Mouse (Mus musculus) cerebral cortex, adult 2 months (tissue): ENCODE results near the gene Eef2.

Source experiments
- WGBS: fragments of 180-500 bp; shearing (Covaris S2); methylation state at CpG from one replicate; pipeline ENCODE4 v1.1.7; 2018; 5-methylcytosine and 5-hydroxymethylcytosine counted together

Eef2 gene

DNA sequence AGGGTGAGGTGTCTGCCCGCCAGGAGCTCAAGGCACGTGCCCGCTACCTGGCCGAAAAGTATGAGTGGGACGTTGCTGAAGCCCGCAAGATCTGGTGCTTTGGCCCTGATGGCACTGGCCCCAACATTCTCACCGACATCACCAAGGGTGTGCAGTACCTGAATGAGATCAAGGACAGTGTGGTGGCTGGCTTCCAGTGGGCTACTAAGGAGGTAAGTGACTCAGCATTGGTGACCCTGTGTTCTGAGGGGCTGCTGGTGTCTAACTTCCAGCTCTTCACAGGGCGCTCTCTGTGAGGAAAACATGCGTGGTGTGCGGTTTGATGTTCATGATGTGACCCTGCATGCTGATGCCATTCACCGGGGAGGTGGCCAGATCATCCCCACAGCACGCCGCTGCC is 4.5 kb downstream of the Eef2 start:
- WGBS = 89% methylated on average over 13 of the region's 13 CpGs

GRCm38 (mm10) chr10:81181860-81182259 is 5.4 kb downstream of the Eef2 start:
- WGBS = 70% methylated on average over 12 of the region's 12 CpGs

GRCm38 (mm10) chr10:81182336-81183333 is 6.2 kb downstream of the Eef2 start, which contains the start of gene Dapk3:
Gene Dapk3, plus strand, starts transcription at chr10:81183005.
- WGBS = 4% methylated on average over 53 of the region's 53 CpGs

GRCm38 (mm10) chr10:81183805-81184204 is 7.4 kb downstream of the Eef2 start, which contains the start of gene 4930442H23Rik:
Gene 4930442H23Rik, minus strand, starts transcription at chr10:81183849.
- 79% methylated on average over 5 of the region's 5 CpGs for whole genome bisulfite sequencing

DNA sequence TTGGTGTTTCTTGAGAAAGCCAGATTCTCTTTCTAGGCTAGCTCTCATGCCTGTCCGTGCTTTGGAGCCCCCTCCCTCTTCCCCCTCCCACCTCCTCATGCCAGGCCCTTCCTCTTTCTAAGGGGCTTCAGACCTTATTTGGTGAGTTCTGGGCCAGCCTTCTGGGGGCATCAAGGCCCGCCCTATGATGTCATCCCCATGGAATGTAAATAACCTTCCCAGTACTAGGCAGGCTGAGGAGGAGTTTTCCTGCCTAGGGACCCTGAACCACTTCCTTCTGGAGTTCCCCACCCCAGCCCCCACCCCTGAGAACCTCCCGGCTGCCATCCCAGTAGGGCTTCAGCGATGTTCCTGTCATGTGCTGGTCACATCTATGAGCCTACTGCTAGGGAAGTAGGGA is 8.3 kb downstream of the Eef2 start:
- WGBS = 53% methylated on average over 4 of the region's 4 CpGs

DNA sequence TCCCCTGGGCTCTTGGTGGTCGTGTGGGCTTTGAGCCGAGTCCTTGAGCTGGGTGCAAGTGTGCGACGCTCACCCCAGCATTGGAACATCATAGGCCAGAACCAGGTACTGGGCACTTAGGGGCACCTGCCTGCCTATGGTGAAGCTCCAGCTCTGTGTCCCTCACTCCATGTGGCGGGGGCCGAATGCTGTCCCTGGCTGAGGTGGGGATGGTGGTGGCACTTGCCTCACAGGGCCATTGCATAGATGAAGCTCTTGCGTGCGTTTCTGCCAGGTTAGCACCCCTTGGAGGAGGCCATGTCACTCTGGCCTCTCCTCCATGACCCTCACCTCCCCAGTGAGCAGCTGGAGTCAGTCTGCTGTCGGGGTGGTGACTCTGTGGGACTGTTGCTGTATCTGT is 10.7 kb downstream of the Eef2 start:
- 90% methylated on average over 9 of the region's 9 CpGs for WGBS

DNA sequence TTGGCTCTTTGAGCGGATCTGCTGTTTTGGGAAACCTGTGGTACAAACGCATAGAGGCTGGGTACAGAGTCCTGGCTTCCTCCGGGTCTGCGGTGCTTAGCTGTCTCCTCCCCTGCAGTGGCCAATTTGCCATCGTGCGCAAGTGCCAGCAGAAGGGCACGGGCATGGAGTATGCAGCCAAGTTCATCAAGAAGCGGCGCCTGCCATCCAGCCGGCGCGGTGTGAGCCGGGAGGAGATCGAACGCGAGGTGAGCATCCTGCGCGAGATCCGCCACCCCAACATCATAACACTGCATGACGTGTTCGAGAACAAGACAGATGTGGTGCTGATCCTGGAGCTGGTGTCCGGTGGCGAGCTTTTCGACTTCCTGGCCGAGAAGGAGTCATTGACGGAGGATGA is 13.4 kb downstream of the Eef2 start:
- 84% methylated on average over 26 of the region's 26 CpGs for WGBS

DNA sequence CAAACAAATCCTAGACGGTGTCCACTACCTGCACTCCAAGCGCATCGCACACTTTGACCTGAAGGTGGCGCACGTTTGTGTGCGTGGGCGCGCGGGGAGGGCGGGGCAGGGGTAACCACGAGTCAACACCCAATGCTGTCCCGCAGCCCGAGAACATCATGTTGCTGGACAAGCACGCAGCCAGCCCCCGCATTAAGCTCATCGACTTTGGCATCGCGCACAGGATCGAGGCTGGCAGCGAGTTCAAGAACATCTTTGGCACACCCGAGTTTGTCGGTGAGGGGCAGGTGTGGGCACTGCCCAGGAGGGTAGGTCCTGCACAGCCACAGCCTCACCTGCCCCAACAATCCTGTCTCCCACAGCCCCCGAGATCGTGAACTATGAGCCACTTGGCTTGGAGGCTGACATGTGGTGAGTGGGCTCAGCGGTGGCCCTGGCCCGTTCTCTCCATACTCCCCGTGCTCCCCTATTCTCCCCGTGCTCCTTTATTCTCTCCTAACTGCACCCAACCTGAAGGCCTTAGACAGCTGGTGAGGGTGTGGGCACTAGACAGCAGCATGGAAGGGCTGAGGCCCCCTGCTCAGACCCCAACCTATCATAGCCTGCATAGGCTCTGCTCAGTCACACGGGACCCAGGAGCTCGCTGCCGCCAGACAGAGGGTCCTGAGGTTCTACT is 13.9 kb downstream of the Eef2 start:
- WGBS = 66% methylated on average over 31 of the region's 31 CpGs

- 57% methylated on average over 6 of the region's 6 CpGs for WGBS
These were observed 14.5 kb downstream of the Eef2 start for GRCm38 (mm10) chr10:81190912-81191321.

DNA sequence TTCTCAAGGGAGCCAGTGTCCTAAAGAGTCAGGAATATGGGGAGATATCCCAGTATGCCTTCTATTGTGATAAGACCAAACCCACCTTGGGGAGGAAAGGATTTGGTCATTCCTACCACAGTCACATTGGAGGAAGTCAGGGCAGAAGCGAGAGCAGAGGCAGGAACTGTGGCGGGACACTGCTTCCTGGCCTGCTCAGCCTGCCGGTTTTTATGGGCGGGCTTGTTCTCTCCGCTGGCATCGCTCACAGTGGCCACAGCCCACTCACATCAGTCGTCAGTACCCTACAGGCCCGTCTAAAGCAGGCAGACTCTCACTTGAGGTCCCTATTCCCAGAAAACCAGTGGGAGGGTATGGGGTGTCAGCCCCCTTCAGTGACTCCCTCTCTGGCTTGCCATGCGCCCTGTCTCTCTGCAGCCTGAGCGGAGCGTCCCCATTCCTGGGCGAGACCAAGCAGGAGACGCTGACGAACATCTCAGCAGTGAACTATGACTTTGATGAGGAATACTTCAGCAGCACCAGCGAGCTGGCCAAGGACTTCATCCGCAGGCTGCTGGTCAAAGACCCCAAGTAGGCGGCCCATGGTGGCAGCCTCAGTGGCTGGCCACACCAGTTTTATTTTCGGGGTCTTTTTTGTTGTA is 15.0 kb downstream of the Eef2 start:
- WGBS = 77% methylated on average over 18 of the region's 18 CpGs

DNA sequence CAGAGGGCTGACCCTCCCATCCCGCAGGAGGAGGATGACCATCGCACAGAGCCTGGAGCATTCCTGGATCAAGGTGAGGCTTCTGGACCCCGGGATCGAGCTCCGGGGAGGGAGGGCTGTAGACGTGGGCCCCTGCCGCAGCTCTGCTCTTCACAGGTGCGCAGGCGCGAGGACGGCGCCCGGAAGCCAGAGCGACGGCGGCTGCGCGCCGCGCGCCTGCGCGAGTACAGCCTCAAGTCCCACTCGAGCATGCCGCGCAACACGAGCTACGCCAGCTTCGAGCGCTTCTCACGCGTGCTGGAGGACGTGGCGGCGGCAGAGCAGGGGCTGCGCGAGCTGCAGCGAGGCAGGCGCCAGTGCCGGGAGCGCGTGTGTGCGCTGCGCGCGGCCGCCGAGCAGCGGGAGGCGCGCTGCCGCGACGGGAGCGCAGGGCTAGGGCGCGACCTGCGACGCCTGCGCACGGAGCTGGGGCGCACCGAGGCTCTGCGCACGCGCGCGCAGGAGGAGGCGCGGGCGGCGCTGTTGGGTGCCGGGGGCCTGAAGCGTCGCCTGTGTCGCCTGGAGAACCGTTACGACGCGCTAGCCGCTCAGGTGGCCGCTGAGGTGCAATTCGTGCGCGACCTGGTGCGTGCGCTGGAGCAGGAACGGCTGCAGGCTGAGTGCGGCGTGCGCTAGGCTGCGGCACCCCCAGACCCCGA is 16.0 kb downstream of the Eef2 start:
- under 1% methylated on average over 92 of the region's 93 CpGs for WGBS

DNA sequence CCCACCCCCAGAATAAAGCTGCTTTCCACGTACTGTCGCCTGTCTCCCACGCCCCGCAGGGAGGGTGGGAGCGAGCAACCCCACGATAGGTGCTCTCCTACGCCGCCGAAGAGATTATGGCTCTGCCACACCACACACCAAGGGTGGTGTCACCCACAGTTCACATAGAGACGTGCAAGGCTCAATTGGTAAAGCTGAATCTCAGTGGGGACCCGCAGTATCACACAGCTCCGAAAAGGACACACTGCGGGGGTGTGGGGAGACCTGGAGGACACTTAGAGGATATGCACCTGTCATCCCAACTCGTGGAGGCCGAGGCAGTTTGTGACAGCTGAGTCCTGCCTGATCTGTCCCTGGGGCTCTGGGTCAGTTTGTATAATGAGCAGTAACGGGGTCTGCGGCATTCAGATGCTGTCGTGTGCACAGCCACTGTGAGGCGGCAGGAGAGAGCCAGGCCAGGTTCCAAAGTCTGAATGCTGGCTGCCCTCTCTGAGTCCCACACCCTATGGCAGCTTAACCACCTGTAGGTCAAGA is 16.6 kb downstream of the Eef2 start:
- WGBS = 4% methylated on average over 19 of the region's 19 CpGs

DNA sequence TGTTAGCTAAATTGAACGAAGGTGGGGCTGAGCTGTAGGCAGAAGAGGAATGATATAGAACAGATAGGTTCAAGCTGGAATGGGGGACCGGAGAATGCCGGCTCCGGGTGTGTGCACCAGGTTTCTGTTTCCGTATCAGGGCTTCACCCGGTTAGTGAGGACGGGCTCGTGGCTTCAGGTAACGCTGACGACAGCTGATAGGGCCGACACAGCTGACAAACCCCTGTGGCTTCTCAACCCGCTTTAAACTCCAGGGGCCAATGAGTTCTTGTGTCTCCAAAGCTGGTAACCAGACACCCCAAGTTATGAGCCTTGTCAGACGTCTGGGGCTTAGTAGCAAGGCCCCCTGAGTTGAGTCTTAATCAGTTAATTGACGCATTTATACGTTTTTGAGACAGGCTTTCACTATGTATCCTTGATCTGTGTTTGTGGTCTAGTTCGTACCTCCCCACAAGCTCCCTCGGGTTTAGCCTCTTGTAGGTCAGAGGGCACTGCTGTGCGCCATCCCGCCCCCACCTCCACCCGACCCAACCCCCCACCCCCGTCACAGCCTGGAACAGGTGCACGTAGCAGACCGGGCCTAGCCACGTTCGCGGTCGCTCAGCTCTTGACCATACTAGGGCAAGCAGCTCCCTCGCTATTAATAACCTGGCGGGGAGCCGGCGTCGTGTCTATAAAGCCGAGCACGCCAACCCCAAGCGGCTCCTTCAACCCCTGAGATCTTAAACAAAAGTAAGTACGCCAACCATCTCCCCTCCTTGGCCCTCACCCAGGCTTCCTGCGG is 17.8 kb downstream of the Eef2 start:
- WGBS = 7% methylated on average over 37 of the region's 37 CpGs

DNA sequence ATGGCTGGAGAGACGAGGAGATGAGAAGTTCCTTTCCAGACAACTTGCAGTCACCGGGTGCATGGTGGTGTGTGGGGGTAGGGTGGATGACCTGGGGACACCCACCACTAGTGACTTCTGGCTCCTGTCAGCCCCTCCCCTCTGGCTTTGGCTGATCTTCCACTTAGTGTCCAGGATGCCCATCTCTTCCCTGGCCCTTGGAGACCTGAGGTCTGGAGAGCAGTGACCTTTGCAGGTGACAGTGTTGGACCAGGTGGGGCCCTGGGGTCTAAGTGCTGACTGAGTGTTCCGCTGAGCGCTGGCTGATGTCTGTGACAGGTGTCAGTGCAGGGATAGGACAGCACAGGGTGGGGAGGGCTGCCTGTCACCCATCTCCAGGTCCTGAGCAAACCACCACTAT is 18.9 kb downstream of the Eef2 start:
- WGBS = 85% methylated on average over 4 of the region's 4 CpGs

DNA sequence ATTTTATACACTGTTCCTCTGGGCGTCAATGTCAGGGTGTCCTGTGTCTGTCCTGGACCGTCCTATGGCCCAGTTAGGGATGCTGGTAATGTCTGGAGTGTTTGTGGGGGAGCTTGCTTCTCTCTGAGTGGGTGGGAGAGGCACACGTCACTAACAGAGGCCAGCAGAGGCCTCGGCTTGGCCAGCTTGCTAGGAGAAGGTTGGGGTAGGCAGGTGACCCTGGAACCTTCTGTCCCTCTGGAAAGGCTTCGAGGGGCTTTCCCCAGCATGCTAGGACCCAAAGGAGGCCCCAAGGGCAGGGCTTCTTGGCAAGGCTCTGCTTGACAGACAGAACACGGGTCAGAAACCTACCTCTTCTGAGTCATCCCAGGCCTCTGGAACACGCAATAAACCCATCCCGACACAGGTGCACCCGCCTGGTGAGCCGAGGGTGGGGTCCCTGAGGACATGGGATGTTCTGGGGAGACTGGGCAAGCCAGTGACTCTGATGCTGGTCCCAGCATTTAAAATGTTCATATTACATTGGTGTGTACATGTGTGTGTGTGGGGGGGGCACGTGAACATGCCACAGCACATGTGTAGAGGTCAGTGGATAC is 20.1 kb downstream of the Eef2 start:
- 78% methylated on average over 11 of the region's 11 CpGs for WGBS

DNA sequence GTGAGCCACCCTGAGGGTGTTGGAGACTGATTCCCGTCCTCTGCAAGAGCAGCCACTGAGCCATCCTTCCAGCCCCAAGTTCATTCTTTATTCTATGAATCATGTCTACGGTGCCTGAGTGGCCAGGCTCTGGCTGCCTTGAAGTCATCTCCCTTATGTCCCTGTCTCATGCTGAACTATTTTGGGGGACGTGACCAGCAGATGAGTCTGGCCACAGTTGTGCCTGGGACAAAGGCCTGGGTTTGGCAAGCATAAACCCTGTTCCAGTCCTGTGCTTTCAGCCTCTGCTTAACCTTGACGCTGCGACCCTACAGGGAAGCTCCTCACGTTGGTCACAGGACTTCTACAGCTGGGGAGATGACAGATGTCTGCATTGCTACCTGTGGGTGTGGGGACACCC is 20.9 kb downstream of the Eef2 start:
- 50% methylated on average over 6 of the region's 6 CpGs for WGBS

- WGBS = under 1% methylated on average over 9 of the region's 9 CpGs
These were observed 21.8 kb downstream of the Eef2 start for GRCm38 (mm10) chr10:81198230-81198629.

DNA sequence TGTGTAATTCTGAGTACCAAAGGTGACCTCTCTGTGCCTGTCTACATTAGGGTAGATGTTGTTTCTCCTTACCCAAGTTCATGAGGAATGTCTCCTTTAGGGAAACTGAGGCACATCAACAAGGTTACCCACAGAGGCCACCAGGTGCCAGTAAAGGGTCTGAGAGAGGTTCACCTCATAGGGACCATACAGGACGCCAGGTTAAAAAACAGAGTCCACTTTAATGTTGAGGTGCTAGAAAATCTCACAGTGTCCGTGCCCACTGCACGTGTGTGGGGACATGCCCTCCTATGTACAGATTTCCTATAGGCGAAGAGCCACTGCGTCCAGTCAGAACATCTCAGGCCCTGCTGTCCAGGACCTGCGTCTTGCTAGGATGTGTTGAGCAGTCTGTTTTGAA is 22.6 kb downstream of the Eef2 start:
- WGBS = 86% methylated on average over 6 of the region's 6 CpGs

- 89% methylated on average over 13 of the region's 13 CpGs for WGBS
These were observed 23.7 kb downstream of the Eef2 start for GRCm38 (mm10) chr10:81200141-81200540.

GRCm38 (mm10) chr10:81200605-81201287 is 24.3 kb downstream of the Eef2 start:
- WGBS = 82% methylated on average over 20 of the region's 20 CpGs
